Mouse (Mus musculus) MEL (cell line): Measurements from ENCODE around the gene Snapc5. TPM values are rescaled to one million over a fixed set of nuclear protein-coding genes. Genes with fewer than 3 reads are reported as not detected.

Experiments used
- DNase-seq: peaks from one replicate; pipeline ENCODE4 v3.0.0; 2011; ENCODE audit warnings: low read depth, low spot score
- H3K27ac ChIP-seq: 2 replicates; pipeline ENCODE4 v1.5.1; 2012; ENCODE audit warnings: low read depth, mild to moderate bottlenecking, control low read depth, low read length, moderate library complexity; ENCODE audit not compliant: control insufficient read depth
- H3K27me3 ChIP-seq, 2 experiments: fragments of 150-350 bp in 1 of 2; sonication (generic) in 1 of 2; 2 replicates each; pipeline ENCODE4 v1.6.1; 2012; ENCODE audit warnings: low read length in 2 of 2, mild to moderate bottlenecking in 2 of 2, improper control_type of control experiment in 1 of 2, moderate library complexity in 1 of 2; ENCODE audit not compliant: insufficient read depth in 2 of 2, control insufficient read depth in 1 of 2
- H3K36me3 ChIP-seq, 2 experiments: 2 replicates each; pipeline ENCODE4 v1.6.1; 2012 to 2014; ENCODE audit warnings: low read length in 2 of 2, improper control_type of control experiment in 1 of 2, inconsistent platforms in 1 of 2, mild to moderate bottlenecking in 1 of 2; ENCODE audit not compliant: insufficient read depth in 2 of 2, control insufficient read depth in 1 of 2
- H3K4me1 ChIP-seq, 2 experiments: fragments of 150-350 bp in 1 of 2; sonication (generic) in 1 of 2; 2 replicates each; pipeline ENCODE4 v1.6.1; 2012; ENCODE audit warnings: low read length in 2 of 2, improper control_type of control experiment in 1 of 2, mild to moderate bottlenecking in 1 of 2; ENCODE audit not compliant: insufficient read depth in 2 of 2, control insufficient read depth in 1 of 2
- H3K4me3 ChIP-seq, 2 experiments: fragments of 150-350 bp in 1 of 2; sonication (generic) in 1 of 2; 2 replicates each; pipeline ENCODE4 v1.5.1; 2012; ENCODE audit warnings: low read depth in 2 of 2, low read length in 2 of 2, mild to moderate bottlenecking in 2 of 2, moderate library complexity in 2 of 2, control low read depth in 1 of 2, improper control_type of control experiment in 1 of 2; ENCODE audit not compliant: control insufficient read depth in 1 of 2, insufficient read depth in 1 of 2
- H3K79me2 ChIP-seq: 2 replicates; pipeline ENCODE4 v1.6.1; 2012; ENCODE audit warnings: mild to moderate bottlenecking, low read length, moderate library complexity; ENCODE audit not compliant: control insufficient read depth, poor library complexity, insufficient read depth
- H3K9ac ChIP-seq: 2 replicates; pipeline ENCODE4 v1.6.1; 2012; ENCODE audit warnings: low read depth, mild to moderate bottlenecking, control low read depth, low read length, moderate library complexity; ENCODE audit not compliant: control insufficient read depth, poor library complexity, severe bottlenecking
- H3K9me3 ChIP-seq: fragments of 150-350 bp; sonication (generic); replicated peaks from 2 replicates; pipeline ENCODE4 v1.6.1; 2012; ENCODE audit warnings: mild to moderate bottlenecking, low read length, improper control_type of control experiment, moderate library complexity; ENCODE audit not compliant: insufficient read depth
- BHLHE40 ChIP-seq: IDR thresholded peaks from 2 replicates; pipeline ENCODE4 v1.6.1; 2012; ENCODE audit warnings: low read depth, mild to moderate bottlenecking, inconsistent platforms, low read length, improper control_type of control experiment, borderline replicate concordance
- CHD1 ChIP-seq: IDR thresholded peaks from 2 replicates; pipeline ENCODE4 v1.6.1; 2012; ENCODE audit warnings: low read depth, mild to moderate bottlenecking, inconsistent platforms, low read length, improper control_type of control experiment
- CHD2 ChIP-seq: IDR thresholded peaks from 2 replicates; pipeline ENCODE4 v1.6.1; 2011; ENCODE audit warnings: low read length, improper control_type of control experiment
- CTCF ChIP-seq, 3 experiments: IDR thresholded peaks in 2 of 3; conservative IDR thresholded peaks in 1 of 3; 2 replicates each; pipeline ENCODE4 v1.5.1; 2011 to 2012; ENCODE audit warnings: low read length in 3 of 3, low read depth in 2 of 3, mild to moderate bottlenecking in 2 of 3, improper control_type of control experiment in 1 of 3, inconsistent platforms in 1 of 3, mixed read lengths in 1 of 3, moderate library complexity in 1 of 3; ENCODE audit not compliant: control insufficient read depth in 1 of 3, insufficient read depth in 1 of 3, poor library complexity in 1 of 3, severe bottlenecking in 1 of 3
- ELF1 ChIP-seq: IDR thresholded peaks from 2 replicates; pipeline ENCODE4 v1.6.1; 2014; ENCODE audit warnings: low read depth, mild to moderate bottlenecking, inconsistent platforms, low read length, improper control_type of control experiment, moderate library complexity
- GABPA ChIP-seq: IDR thresholded peaks from 2 replicates; pipeline ENCODE4 v1.6.1; 2012; ENCODE audit warnings: low read depth, mild to moderate bottlenecking, inconsistent platforms, low read length, improper control_type of control experiment, moderate library complexity
- JUND ChIP-seq: IDR thresholded peaks from 2 replicates; pipeline ENCODE4 v1.6.1; 2011; ENCODE audit warnings: low read depth, mild to moderate bottlenecking, improper control_type of control experiment, low read length
- KAT2A ChIP-seq: conservative IDR thresholded peaks from 2 replicates; pipeline ENCODE4 v1.6.1; 2012; ENCODE audit warnings: low read depth, low read length, improper control_type of control experiment, inconsistent platforms
- MAFK ChIP-seq: IDR thresholded peaks from 2 replicates; pipeline ENCODE4 v1.6.1; 2011; ENCODE audit warnings: low read depth, mild to moderate bottlenecking, low read length, improper control_type of control experiment, borderline replicate concordance
- MAX ChIP-seq: IDR thresholded peaks from 2 replicates; pipeline ENCODE4 v1.6.1; 2011; ENCODE audit warnings: low read length, improper control_type of control experiment
- MEF2A ChIP-seq: IDR thresholded peaks from 2 replicates; pipeline ENCODE4 v1.6.1; 2014; ENCODE audit warnings: low read depth, mild to moderate bottlenecking, inconsistent platforms, low read length, improper control_type of control experiment; ENCODE audit not compliant: poor library complexity, insufficient replicate concordance, severe bottlenecking; ENCODE audit errors: extremely low read depth
- MYB ChIP-seq: IDR thresholded peaks from 2 replicates; pipeline ENCODE4 v1.6.1; 2011; ENCODE audit warnings: mild to moderate bottlenecking, low read depth, low read length, improper control_type of control experiment
- NELFE ChIP-seq: IDR thresholded peaks from 2 replicates; pipeline ENCODE4 v1.6.1; 2011; ENCODE audit warnings: low read depth, low read length, improper control_type of control experiment
- POLR2AphosphoS2 ChIP-seq: IDR thresholded peaks from 2 replicates; pipeline ENCODE4 v1.6.1; 2011; ENCODE audit warnings: low read length, improper control_type of control experiment
- POLR2AphosphoS5 ChIP-seq: IDR thresholded peaks from 2 replicates; pipeline ENCODE4 v1.6.1; 2012; ENCODE audit warnings: low read depth, borderline replicate concordance, mild to moderate bottlenecking, inconsistent platforms, low read length, moderate library complexity, mixed read lengths
- RAD21 ChIP-seq: IDR thresholded peaks from 2 replicates; pipeline ENCODE4 v1.6.1; 2011; ENCODE audit warnings: mild to moderate bottlenecking, low read depth, low read length, improper control_type of control experiment
- RCOR1 ChIP-seq: IDR thresholded peaks from 2 replicates; pipeline ENCODE4 v1.6.1; 2012; ENCODE audit warnings: low read depth, mild to moderate bottlenecking, inconsistent platforms, low read length, improper control_type of control experiment
- SIN3A ChIP-seq: IDR thresholded peaks from 2 replicates; pipeline ENCODE4 v1.6.1; 2012; ENCODE audit warnings: low read length, improper control_type of control experiment, inconsistent platforms
- TAL1 ChIP-seq: IDR thresholded peaks from 2 replicates; pipeline ENCODE4 v1.6.1; 2012; ENCODE audit warnings: mild to moderate bottlenecking, inconsistent platforms, low read length, moderate library complexity, mixed read lengths
- TBP ChIP-seq: IDR thresholded peaks from 2 replicates; pipeline ENCODE4 v1.8.0; 2011; ENCODE audit warnings: low read depth, low read length, improper control_type of control experiment
- TCF12 ChIP-seq: IDR thresholded peaks from 2 replicates; pipeline ENCODE4 v1.6.1; 2014; ENCODE audit warnings: low read depth, mild to moderate bottlenecking, inconsistent platforms, low read length, improper control_type of control experiment, moderate library complexity
- UBTF ChIP-seq: IDR thresholded peaks from 2 replicates; pipeline ENCODE4 v1.6.1; 2012; ENCODE audit warnings: low read depth, mild to moderate bottlenecking, inconsistent platforms, low read length, improper control_type of control experiment, moderate library complexity, borderline replicate concordance; ENCODE audit not compliant: insufficient read depth
- USF1 ChIP-seq: IDR thresholded peaks from 2 replicates; pipeline ENCODE4 v1.6.1; 2014; ENCODE audit warnings: low read depth, mild to moderate bottlenecking, inconsistent platforms, low read length, improper control_type of control experiment, moderate library complexity
- ZC3H11A ChIP-seq: IDR thresholded peaks from 2 replicates; pipeline ENCODE4 v1.6.1; 2012; ENCODE audit warnings: low read depth, mild to moderate bottlenecking, inconsistent platforms, low read length, improper control_type of control experiment
- ZKSCAN1 ChIP-seq: IDR thresholded peaks from 2 replicates; pipeline ENCODE4 v1.6.1; 2012; ENCODE audit warnings: low read depth, mild to moderate bottlenecking, inconsistent platforms, low read length, improper control_type of control experiment, moderate library complexity
- ZNF384 ChIP-seq: IDR thresholded peaks from 2 replicates; pipeline ENCODE4 v1.6.1; 2012; ENCODE audit warnings: low read depth, mild to moderate bottlenecking, inconsistent platforms, low read length, improper control_type of control experiment
- polyA plus RNA-seq, 2 experiments: library from polyadenylated mRNA; stranded (reverse) in 1 of 2; unstranded in 1 of 2; fragments of >175 nt in 1 of 2; fragments of >200 nt in 1 of 2; gene quantifications; 2 replicates each; pipeline versions ENCODE4 v1.2.1 to v1.2.4; 2012; ENCODE audit warnings: low replicate concordance in 2 of 2, low read depth in 1 of 2; ENCODE audit not compliant: insufficient read length in 2 of 2, insufficient read depth in 1 of 2, missing spikeins in 1 of 2
- total RNA-seq: library from RNA; depleted of rRNA; stranded (reverse); fragments of 300-350 nt; gene quantifications from 2 replicates; pipeline ENCODE4 v1.2.3, GENCODE M21; 2012

Snapc5 gene
- total and polyA plus RNA-seq, 3 experiments = 8.6 to 10.6 TPM; not detected in 1

- Histone ChIP-seq H3K36me3 (peaks cover 0 to 1% of the 10 kb centered on the region in 2 experiments; a peak in 1 of 4 replicates), H3K4me3 (no peak overlapping the region), H3K27me3 (no peaks in the 10 kb centered on the region), H3K9ac (no peak overlapping the region), H3K79me2 (no peaks in the 10 kb centered on the region), H3K4me1 (no peaks in the 10 kb centered on the region), H3K27ac (no peak overlapping the region), H3K9me3 (no peaks in the 10 kb centered on the region)
- DNase-seq = no peak
- TF ChIP-seq MEF2A = no peak
- TF ChIP-seq TAL1 = no peak
- TF ChIP-seq MAFK = no peak
- TF ChIP-seq TCF12 = no peak
- TF ChIP-seq NELFE = no peak
- TF ChIP-seq BHLHE40 = no peak
- TF ChIP-seq CTCF (IDR thresholded peaks at IDR 0.05 in 2 of 3, conservative IDR thresholded peaks at IDR 0.05 in 1 of 3; ENCODE audit: control insufficient read depth in 1 of 3, insufficient read depth in 1 of 3, low read depth in 2 of 3, low read length in 3 of 3, poor library complexity in 1 of 3, severe bottlenecking in 1 of 3) = no peak
- TF ChIP-seq KAT2A = no peak
- no peak for TF ChIP-seq POLR2AphosphoS2
- no peak for TF ChIP-seq POLR2AphosphoS5
- no peak for TF ChIP-seq ELF1
- TF ChIP-seq MAX = no peak
- TF ChIP-seq CHD1 = no peak
- no peak for TF ChIP-seq USF1
- TF ChIP-seq GABPA = no peak
- no peak for TF ChIP-seq JUND
- TF ChIP-seq ZKSCAN1 = no peak
- no peak for TF ChIP-seq RAD21
- TF ChIP-seq UBTF = no peak
Measured at GRCm38 (mm10) chr9:64231674-64232073, 52.6 kb downstream of the Snapc5 start.

GRCm38 (mm10) chr9:64232257-64232957, 53.3 kb downstream of the Snapc5 start:
- Histone ChIP-seq H3K9me3 (no peaks in the 10 kb centered on the region), H3K27me3 (no peaks in the 10 kb centered on the region), H3K36me3 (peaks cover 0 to 1% of the 10 kb centered on the region in 2 experiments; a peak in 1 of 4 replicates), H3K9ac (no peak overlapping the region), H3K27ac (no peak overlapping the region), H3K4me1 (no peaks in the 10 kb centered on the region), H3K79me2 (no peaks in the 10 kb centered on the region)
- no peak for DNase-seq
- TF ChIP-seq MYB (no peak), RCOR1 (no peak), MAFK (no peak), CHD2 (no peak), ZC3H11A (no peak), SIN3A (no peak), USF1 (no peak), ZKSCAN1 (no peak), TBP (no peak), ZNF384 (no peak)
- TF ChIP-seq, all 39 proteins: peak for 0
- no peak overlapping the region for H3K4me3 ChIP-seq
